Mouse (Mus musculus) heart, embryonic 11.5 days (tissue): ENCODE measurements around the gene Eif2ak1. TPM values are rescaled to one million over a fixed set of nuclear protein-coding genes. Genes with fewer than 3 reads are reported as not detected.

Source experiments
- ATAC-seq: fragments of 200-750 bp; cut with Nextera tagmentation; replicated peaks from 2 replicates; pipeline ENCODE4 v1.8.0; 2017; ENCODE audit warnings: moderate library complexity; ENCODE audit not compliant: insufficient number of reproducible peaks, low FRiP score, low TSS enrichment
- H3K27ac ChIP-seq: fragments of 300-500 bp; sonication (generic); 2 replicates; pipeline ENCODE4 v1.5.1; 2014; ENCODE audit warnings: mild to moderate bottlenecking, low read depth, low read length
- H3K27me3 ChIP-seq: fragments of 300-500 bp; sonication (generic); 2 replicates; pipeline ENCODE4 v1.6.1; 2014; ENCODE audit warnings: mild to moderate bottlenecking, low read length, mixed read lengths; ENCODE audit not compliant: control insufficient read depth, insufficient read depth
- H3K36me3 ChIP-seq: fragments of 300-500 bp; sonication (generic); 2 replicates; pipeline ENCODE4 v1.6.1; 2014; ENCODE audit warnings: mild to moderate bottlenecking, low read length, moderate library complexity, mixed read lengths; ENCODE audit not compliant: control insufficient read depth, insufficient read depth
- H3K4me1 ChIP-seq: fragments of 300-500 bp; sonication (generic); 2 replicates; pipeline ENCODE4 v1.6.1; 2014; ENCODE audit warnings: low read length; ENCODE audit not compliant: control insufficient read depth, insufficient read depth
- H3K4me2 ChIP-seq: fragments of 300-500 bp; sonication (generic); 2 replicates; pipeline ENCODE4 v1.6.1; 2014; ENCODE audit warnings: mild to moderate bottlenecking, moderate library complexity
- H3K4me3 ChIP-seq: fragments of 300-500 bp; sonication (generic); 2 replicates; pipeline ENCODE4 v1.5.1; 2014; ENCODE audit warnings: low read depth, low read length
- H3K9ac ChIP-seq: fragments of 300-500 bp; sonication (generic); 2 replicates; pipeline ENCODE4 v1.6.1; 2014; ENCODE audit warnings: mild to moderate bottlenecking, low read depth, low read length, moderate library complexity
- H3K9me3 ChIP-seq: fragments of 300-500 bp; sonication (generic); replicated peaks from 2 replicates; pipeline ENCODE4 v1.6.1; 2016; ENCODE audit warnings: low read length; ENCODE audit not compliant: control insufficient read depth
- WGBS: fragments of 180-500 bp; shearing (Covaris S2); extraction: QIAGEN DNeasy Blood & Tissue Kit; methylation state at CpG from one replicate; pipeline ENCODE4 v1.1.7; 2014; ENCODE audit not compliant: insufficient replicate concordance; 5-methylcytosine and 5-hydroxymethylcytosine counted together
- polyA plus RNA-seq: library from polyadenylated mRNA; unstranded; fragments of >200 nt; fragmentation: Nextera tagmentation; extraction: Ambion mirVana; gene quantifications from 2 replicates; pipeline ENCODE4 v1.2.1, GENCODE M21; 2014

The Eif2ak1 gene
- polyA plus RNA-seq, 1 experiment from 2014 or later: 40.9 TPM

- ATAC-seq: no peak
- WGBS: 93% methylated on average over 3 of the region's 3 CpGs
- no peak overlapping the region for H3K27ac ChIP-seq
- no peaks in the 10 kb centered on the region for H3K4me1 ChIP-seq
- peaks cover 45% of the 10 kb centered on the region for H3K36me3 ChIP-seq
- H3K4me2 ChIP-seq: no peak overlapping the region
- H3K27me3 ChIP-seq: no peaks in the 10 kb centered on the region
- H3K9me3 ChIP-seq: no peaks in the 10 kb centered on the region
- no peak overlapping the region for H3K4me3 ChIP-seq
- H3K9ac ChIP-seq: no peak overlapping the region
Observed at GRCm38 (mm10) chr5:143885274-143885673, 67.7 kb downstream of the Eif2ak1 start.

GRCm38 (mm10) chr5:143890741-143891140, 73.2 kb downstream of the Eif2ak1 start:
- H3K4me2 ChIP-seq: no peak overlapping the region
- H3K9ac ChIP-seq: no peak overlapping the region
- no peaks in the 10 kb centered on the region for H3K4me1 ChIP-seq
- WGBS: 69% methylated on average over 6 of the region's 6 CpGs
- ATAC-seq: no peak
- H3K27me3 ChIP-seq: no peaks in the 10 kb centered on the region
- H3K36me3 ChIP-seq: peaks cover 28% of the 10 kb centered on the region
- no peak overlapping the region for H3K4me3 ChIP-seq
- H3K27ac ChIP-seq: no peak overlapping the region
- H3K9me3 ChIP-seq: no peaks in the 10 kb centered on the region

GRCm38 (mm10) chr5:143892255-143892886, 74.8 kb downstream of the Eif2ak1 start:
- H3K4me1 ChIP-seq: no peaks in the 10 kb centered on the region
- 43% methylated on average over 9 of the region's 9 CpGs for WGBS
- no peaks in the 10 kb centered on the region for H3K9me3 ChIP-seq
- no peak overlapping the region for H3K9ac ChIP-seq
- H3K4me3 ChIP-seq: no peak overlapping the region
- H3K4me2 ChIP-seq: no peak overlapping the region
- ATAC-seq: no peak; the same call in 1 of the 2 replicates
- no peak overlapping the region for H3K27ac ChIP-seq
- no peaks in the 10 kb centered on the region for H3K27me3 ChIP-seq
- peaks cover 14% of the 10 kb centered on the region for H3K36me3 ChIP-seq

- H3K4me2 ChIP-seq: no peak overlapping the region
- no peak overlapping the region for H3K4me3 ChIP-seq
- no peak for ATAC-seq
- no peak overlapping the region for H3K9ac ChIP-seq
- no peak overlapping the region for H3K27ac ChIP-seq
- H3K9me3 ChIP-seq: no peaks in the 10 kb centered on the region
- H3K27me3 ChIP-seq: no peaks in the 10 kb centered on the region
- H3K36me3 ChIP-seq: peaks cover 19% of the 10 kb centered on the region
- H3K4me1 ChIP-seq: no peaks in the 10 kb centered on the region
- 81% methylated on average over 5 of the region's 5 CpGs for WGBS
Observed at GRCm38 (mm10) chr5:143893396-143893795, 75.8 kb downstream of the Eif2ak1 start.

- ATAC-seq: no peak
- Histone ChIP-seq H3K4me2 (no peak within 1 kb of the TSS), H3K27me3 (no peaks in the 10 kb centered on the region), H3K4me3 (no peak within 1 kb of the TSS), H3K9me3 (no peaks in the 10 kb centered on the region), H3K9ac (no peak within 1 kb of the TSS), H3K27ac (no peak within 1 kb of the TSS), H3K36me3 (peaks cover 25% of the 10 kb centered on the region), H3K4me1 (no peaks in the 10 kb centered on the region)
- WGBS: 85% methylated on average over 14 of the region's 14 CpGs
Observed at GRCm38 (mm10) chr5:143897635-143898330, 80.2 kb downstream of the Eif2ak1 start, which contains the start of gene Ankrd61. Gene Ankrd61, minus strand, starts transcription at chr5:143897685.

GRCm38 (mm10) chr5:143902111-143902510, 84.5 kb downstream of the Eif2ak1 start:
- ATAC-seq: no peak
- no peak overlapping the region for H3K4me2 ChIP-seq
- no peaks in the 10 kb centered on the region for H3K4me1 ChIP-seq
- no peaks in the 10 kb centered on the region for H3K27me3 ChIP-seq
- no peak overlapping the region for H3K4me3 ChIP-seq
- H3K9ac ChIP-seq: no peak overlapping the region
- H3K27ac ChIP-seq: no peak overlapping the region
- no peaks in the 10 kb centered on the region for H3K9me3 ChIP-seq
- H3K36me3 ChIP-seq: peaks cover 38% of the 10 kb centered on the region
- WGBS: 85% methylated on average over 3 of the region's 3 CpGs

GRCm38 (mm10) chr5:143903813-143904212, 86.2 kb downstream of the Eif2ak1 start:
- peaks cover 32% of the 10 kb centered on the region for H3K36me3 ChIP-seq
- H3K4me3 ChIP-seq: no peak overlapping the region
- WGBS: 65% methylated on average over 4 of the region's 4 CpGs
- ATAC-seq: no peak
- no peak overlapping the region for H3K4me2 ChIP-seq
- H3K27ac ChIP-seq: no peak overlapping the region
- no peaks in the 10 kb centered on the region for H3K27me3 ChIP-seq
- no peaks in the 10 kb centered on the region for H3K9me3 ChIP-seq
- H3K4me1 ChIP-seq: peaks cover 13% of the 10 kb centered on the region
- H3K9ac ChIP-seq: no peak overlapping the region

GRCm38 (mm10) chr5:143906429-143906828, 88.8 kb downstream of the Eif2ak1 start:
- 85% methylated on average over 8 of the region's 8 CpGs for WGBS
- Histone ChIP-seq H3K27ac (no peak overlapping the region), H3K4me2 (no peak overlapping the region), H3K36me3 (peaks cover 20% of the 10 kb centered on the region), H3K9me3 (no peaks in the 10 kb centered on the region), H3K9ac (no peak overlapping the region), H3K4me1 (peaks cover 19% of the 10 kb centered on the region), H3K4me3 (no peak overlapping the region), H3K27me3 (no peaks in the 10 kb centered on the region)
- no peak for ATAC-seq
